Mouse (Mus musculus) activated CD4-positive, CD25-positive, alpha-beta regulatory T cell, adult 4 months (primary cell): ENCODE data around the gene Clgn. TPM values are rescaled to one million over a fixed set of nuclear protein-coding genes. Genes with fewer than 3 reads are reported as not detected.
"Not testable (repeated sequence)": the region's sequence is repeated elsewhere in the genome, so short reads cannot be mapped to it uniquely, and the experiment has no call there.

Experiments used
- ATAC-seq: one replicate; pipeline ENCODE4 v1.8.0; 2017
- polyA plus RNA-seq, 2 experiments: library from polyadenylated mRNA; unstranded; fragments of 100-300 nt; shearing (Covaris generic); gene quantifications; one replicate each; pipeline ENCODE4 v1.2.1; 2017

Gene Clgn
- polyA plus RNA-seq, 2 experiments from 2014 or later, result 0.15 TPM; not detected in 1

GRCm38 (mm10) chr8:83423032-83423825 lies 33.6 kb downstream of the Clgn start:
- ATAC-seq, result no peak

- no peak for ATAC-seq
Measured at GRCm38 (mm10) chr8:83425202-83425601, 35.5 kb downstream of the Clgn start.

- ATAC-seq, result no peak
Measured at GRCm38 (mm10) chr8:83426104-83426759, 36.6 kb downstream of the Clgn start.

GRCm38 (mm10) chr8:83426949-83427348 lies 37.3 kb downstream of the Clgn start:
- no peak for ATAC-seq

- ATAC-seq, result not testable (repeated sequence)
Measured at GRCm38 (mm10) chr8:83428621-83429020, 39.0 kb downstream of the Clgn start.

- ATAC-seq, result no peak
Measured at GRCm38 (mm10) chr8:83429071-83429524, 39.4 kb downstream of the Clgn start.

GRCm38 (mm10) chr8:83437077-83437476 lies 47.4 kb downstream of the Clgn start:
- ATAC-seq, result no peak

- ATAC-seq, result peak; percentile 4
Measured at GRCm38 (mm10) chr8:83441656-83442242, 52.1 kb downstream of the Clgn start.

GRCm38 (mm10) chr8:83442243-83443051 lies 52.8 kb downstream of the Clgn start:
- peak; percentile 96 for ATAC-seq

GRCm38 (mm10) chr8:83443052-83443400 lies 53.4 kb downstream of the Clgn start:
- ATAC-seq, result no peak

- no peak for ATAC-seq
Measured at GRCm38 (mm10) chr8:83449960-83450359, 60.3 kb downstream of the Clgn start.

GRCm38 (mm10) chr8:83451056-83451455 lies 61.4 kb downstream of the Clgn start:
- ATAC-seq, result no peak

- no peak for ATAC-seq
Measured at GRCm38 (mm10) chr8:83457121-83457520, 67.5 kb downstream of the Clgn start.

GRCm38 (mm10) chr8:83458222-83458621 lies 68.6 kb downstream of the Clgn start, which contains the start of gene Scoc:
TSS of gene Scoc (minus strand) at chr8:83458391.
- no peak for ATAC-seq

- no peak for ATAC-seq
Measured at GRCm38 (mm10) chr8:83459606-83460005, 69.9 kb downstream of the Clgn start.

Other genes starting within 250 kb of the Clgn start
- under 1 TPM in 1 of 2 experiments, not detected in 1; 0.23 TPM for gene Tbc1d9, start 224.5 kb upstream of the Clgn start, polyA plus RNA-seq
- gene Gm10645, start 223.7 kb upstream of the Clgn start, polyA plus RNA-seq, result not detected
- not detected for gene Ucp1, start 99.5 kb upstream of the Clgn start, polyA plus RNA-seq
- gene Elmod2, start 57.4 kb upstream of the Clgn start, polyA plus RNA-seq, result 1 to 10 TPM; 7.1 to 8.4 TPM
- not detected for gene Mgat4d, start 41.4 kb upstream of the Clgn start, polyA plus RNA-seq
- 10 to 100 TPM; 22.6 to 27.6 TPM for gene Scoc, start 68.5 kb downstream of the Clgn start, polyA plus RNA-seq
- gene Olfr370, start 145.9 kb downstream of the Clgn start, polyA plus RNA-seq, result not detected
- 100 to 1,000 TPM; 350 to 354 TPM for gene Ndufb7, start 176.8 kb downstream of the Clgn start, polyA plus RNA-seq
- 100 to 1,000 TPM; 421 to 424 TPM for gene Tecr, start 218.1 kb downstream of the Clgn start, polyA plus RNA-seq
- gene Dnajb1, start 218.3 kb downstream of the Clgn start, polyA plus RNA-seq, result 10 to 100 TPM; 40.7 to 44.0 TPM